ENCODE assay signal across 26 mouse cellular contexts in genomic region chr11:35005143-35005542, GRCm38 (mm10).
"Had no signal": no experiment of that assay in that cellular context is flagged by ENCODE, and none has a peak within 500 bp of the region (broad histone marks: within the 10 kb centered on the region; RNA-seq: fewer than 3 reads in every experiment).

No protein-coding gene starts in this region.

- H3K36me3 ChIP-seq: hindbrain, embryonic 10.5 days; hindbrain, embryonic 12.5 days; intestine, embryonic 15.5 days; limb, embryonic 10.5 days; limb, embryonic 12.5 days; liver, embryonic 13.5 days; liver, embryonic 15.5 days had no signal

- H3K27ac ChIP-seq: gastrocnemius, adult 2 months; hindbrain, embryonic 10.5 days; hindbrain, embryonic 12.5 days; hindbrain, embryonic 14.5 days; intestine, embryonic 15.5 days; left cerebral cortex, adult 2 months; limb, embryonic 10.5 days; limb, embryonic 12.5 days; liver, embryonic 13.5 days; liver, embryonic 15.5 days had no signal

- H3K27me3 ChIP-seq: hindbrain, embryonic 12.5 days; intestine, embryonic 15.5 days; liver, embryonic 13.5 days; liver, embryonic 15.5 days had no signal

- H3K4me3 ChIP-seq: gastrocnemius, adult 2 months; hindbrain, embryonic 10.5 days; hindbrain, embryonic 12.5 days; intestine, embryonic 15.5 days; left cerebral cortex, adult 2 months; limb, embryonic 10.5 days; limb, embryonic 12.5 days; liver, embryonic 13.5 days; liver, embryonic 15.5 days had no signal

- H3K9ac ChIP-seq: hindbrain, embryonic 12.5 days; hindbrain, embryonic 14.5 days; intestine, embryonic 15.5 days; limb, embryonic 12.5 days; liver, embryonic 13.5 days; liver, embryonic 15.5 days had no signal

- ATAC-seq: hindbrain, embryonic 16.5 days; inflammation-experienced regulatory T-cells, adult 6 months; intestine, embryonic 15.5 days; intestine, postnatal 0 days had no signal

- DNase-seq: gastrocnemius, adult 2 months; gastrocnemius, postnatal 10 days; gastrocnemius, postnatal 25 days; heart, adult 18-20 months; heart, postnatal 10 days; heart, postnatal 4 days; kidney, adult 18-20 months; kidney, adult 8-10 months; kidney, postnatal 10 days; kidney, postnatal 25 days; kidney, postnatal 4 days; liver; liver, embryonic 13.5 days had no signal

- H3K9me3 ChIP-seq: hindbrain, embryonic 10.5 days; hindbrain, embryonic 12.5 days; intestine, embryonic 15.5 days; limb, embryonic 10.5 days; limb, embryonic 12.5 days; liver, embryonic 13.5 days; liver, embryonic 15.5 days had no signal

- H3K4me2 ChIP-seq: heart, embryonic 11.5 days; hindbrain, embryonic 12.5 days; hindbrain, embryonic 14.5 days; intestine, embryonic 15.5 days; limb, embryonic 12.5 days; liver, embryonic 11.5 days; liver, embryonic 13.5 days; liver, embryonic 15.5 days had no signal

- H3K4me1 ChIP-seq: liver, embryonic 15.5 days had no signal
